Mouse (Mus musculus) splenic B cell, adult 2 months (primary cell): ENCODE data around the gene Eps8.

ENCODE experiments used
- DNase-seq: peaks from one replicate; pipeline ENCODE4 v3.0.0-alpha.2; 2011; ENCODE audit warnings: low read depth, low spot score
- H3K27me3 ChIP-seq: 2 replicates; pipeline ENCODE4 v1.6.1; 2012; ENCODE audit warnings: mild to moderate bottlenecking, low read length, moderate library complexity, mixed read lengths; ENCODE audit not compliant: control insufficient read depth, poor library complexity, insufficient read depth, severe bottlenecking
- H3K36me3 ChIP-seq: 2 replicates; pipeline ENCODE4 v1.6.1; 2012; ENCODE audit warnings: mild to moderate bottlenecking, low read length, moderate library complexity, mixed read lengths; ENCODE audit not compliant: control insufficient read depth, poor library complexity, insufficient read depth, severe bottlenecking

Eps8 gene

DNA sequence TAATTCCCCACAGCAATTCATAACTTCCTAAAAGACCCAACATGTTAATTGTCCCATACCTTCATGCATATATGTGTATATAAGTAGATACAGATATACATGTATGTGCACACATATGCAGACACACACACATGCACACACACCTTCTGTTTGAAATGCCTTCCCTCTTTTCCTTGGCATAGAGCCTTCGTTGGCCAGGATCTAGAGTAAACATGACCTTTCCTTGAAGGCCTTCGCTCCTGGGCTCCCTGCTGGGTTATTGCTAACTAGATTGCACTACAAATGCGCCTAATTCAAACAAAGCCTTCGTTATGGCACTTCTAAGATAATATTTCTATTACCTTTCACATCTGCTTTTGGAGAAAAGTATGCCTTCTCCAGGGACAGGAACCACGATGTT is 20.9 kb upstream of the Eps8 start:
- DNase-seq: no peak
- no peaks in the 10 kb centered on the region for H3K36me3 ChIP-seq

DNA sequence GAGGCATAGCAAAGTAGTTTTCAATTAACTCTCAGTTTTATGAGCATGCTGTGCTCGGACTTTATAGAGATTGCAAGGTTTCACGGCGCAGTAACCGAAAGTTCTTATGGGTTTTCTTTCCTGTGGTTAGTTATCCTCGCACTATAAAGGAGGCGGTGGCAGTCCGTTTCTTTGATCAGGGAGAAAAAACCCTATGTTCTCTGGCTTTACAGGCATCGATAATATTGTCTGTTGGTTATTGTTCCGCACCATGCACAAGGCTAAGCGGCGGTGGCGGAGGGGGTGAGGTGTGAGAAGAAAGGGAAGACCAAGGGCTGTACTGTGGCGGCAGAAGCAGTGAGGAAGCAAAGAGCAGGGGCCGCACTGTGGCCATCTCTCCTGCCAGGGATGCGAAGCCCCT is 18.6 kb upstream of the Eps8 start:
- DNase-seq: no peak
- no peaks in the 10 kb centered on the region for H3K36me3 ChIP-seq
- no peaks in the 10 kb centered on the region for H3K27me3 ChIP-seq

More for the DNA sequence above, 20.9 kb upstream of the Eps8 start:
- no peaks in the 10 kb centered on the region for H3K27me3 ChIP-seq

DNA sequence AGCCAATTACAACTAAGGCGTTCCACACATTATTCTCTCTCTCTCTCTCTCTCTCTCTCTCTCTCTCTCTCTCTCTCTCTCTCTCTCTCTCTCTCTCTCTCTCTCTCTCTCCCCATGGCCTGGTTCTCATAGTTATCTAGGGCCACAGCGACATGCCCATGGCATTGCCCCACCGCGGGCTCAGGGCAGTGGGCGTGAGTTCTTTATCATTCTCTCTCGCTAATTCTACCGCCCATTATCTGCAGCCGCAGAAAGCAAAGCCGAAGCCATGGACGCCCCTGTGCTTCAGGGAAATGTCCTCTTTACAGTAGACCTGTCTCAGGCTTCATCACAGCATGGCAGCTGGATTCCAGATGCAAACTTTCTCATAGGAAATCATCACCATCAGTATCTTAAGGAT is 16.9 kb upstream of the Eps8 start:
- Histone ChIP-seq H3K27me3 (no peaks in the 10 kb centered on the region), H3K36me3 (no peaks in the 10 kb centered on the region)
- DNase-seq: no peak

DNA sequence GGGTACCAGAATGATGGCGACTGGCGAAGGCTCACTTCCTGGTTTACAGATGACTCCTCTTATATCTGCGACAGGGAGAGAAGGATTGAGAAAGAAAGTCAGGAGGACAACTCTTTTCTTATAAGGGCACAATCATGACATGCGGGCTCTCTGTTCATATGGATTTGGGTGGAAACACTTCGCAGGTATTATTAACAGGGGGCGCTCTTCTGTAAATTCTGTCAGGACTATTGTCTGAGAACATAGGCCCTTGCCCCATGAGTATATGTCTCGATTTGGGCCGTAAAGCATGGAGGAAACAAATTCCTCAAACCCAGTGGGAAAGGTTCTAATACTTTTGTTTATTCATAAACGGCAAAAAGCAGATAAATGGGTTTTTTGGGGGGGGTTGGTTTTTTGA is 16.1 kb upstream of the Eps8 start:
- Histone ChIP-seq H3K36me3 (no peaks in the 10 kb centered on the region), H3K27me3 (no peaks in the 10 kb centered on the region)
- no peak for DNase-seq

DNA sequence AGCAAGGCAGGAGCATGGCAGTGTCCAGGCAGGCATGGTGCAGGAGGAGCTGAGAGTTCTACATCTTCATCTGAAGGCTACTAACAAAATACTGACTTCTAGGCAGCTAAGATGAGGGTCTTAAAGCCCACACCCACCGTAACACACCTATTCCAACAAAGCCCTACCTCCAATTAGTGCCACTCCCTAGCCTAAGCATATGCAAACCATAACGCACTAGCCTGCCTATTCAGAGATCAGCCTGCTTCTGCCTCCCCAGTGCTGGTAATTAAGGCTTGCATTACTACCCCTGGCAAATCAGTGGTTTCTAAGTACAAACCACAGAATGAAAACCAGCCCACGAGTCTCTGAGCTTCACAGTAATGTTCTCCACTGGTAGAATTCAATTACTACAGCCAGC is 15.2 kb upstream of the Eps8 start:
- no peak for DNase-seq
- Histone ChIP-seq H3K27me3 (no peaks in the 10 kb centered on the region), H3K36me3 (no peaks in the 10 kb centered on the region)

DNA sequence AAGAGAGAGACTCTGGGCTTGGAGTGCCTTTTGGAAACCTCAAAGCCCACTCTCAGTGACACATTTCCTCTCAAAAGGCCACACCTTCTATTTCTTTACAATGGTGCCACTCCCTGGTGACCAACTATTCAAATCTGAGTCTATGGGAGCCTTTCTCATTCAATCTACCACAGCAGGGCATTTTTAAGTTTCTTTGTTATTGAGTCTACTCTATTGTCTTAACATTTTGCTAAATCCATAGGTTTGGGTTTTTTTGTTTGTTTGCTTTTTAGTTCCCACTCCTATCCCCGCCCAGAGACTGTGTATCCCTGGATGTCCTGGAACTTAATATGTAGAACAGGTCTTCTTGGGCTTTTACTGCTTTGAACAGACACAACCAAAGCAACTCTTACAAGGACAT is 14.8 kb upstream of the Eps8 start:
- Histone ChIP-seq H3K36me3 (no peaks in the 10 kb centered on the region), H3K27me3 (no peaks in the 10 kb centered on the region)
- no peak for DNase-seq

DNA sequence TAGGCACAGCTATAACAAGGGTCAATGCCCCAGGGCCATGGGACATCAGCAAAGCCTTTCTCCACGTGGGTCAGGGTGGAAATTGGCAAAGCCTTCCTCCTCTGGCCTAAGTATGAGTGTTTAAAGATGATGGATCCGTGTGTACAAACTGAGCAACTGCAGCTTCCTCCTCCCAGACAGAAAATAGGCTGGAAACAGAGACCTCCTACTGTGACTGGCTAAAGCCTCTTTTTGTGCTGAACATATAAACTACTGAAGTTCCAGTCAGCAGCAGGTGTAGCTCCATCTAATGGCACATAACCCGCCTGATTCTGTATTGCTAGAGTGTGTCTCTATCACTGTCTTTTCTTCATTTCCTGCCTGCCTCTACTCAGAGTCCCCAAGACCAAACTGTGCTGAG is 13.7 kb upstream of the Eps8 start:
- H3K27me3 ChIP-seq: no peaks in the 10 kb centered on the region
- H3K36me3 ChIP-seq: no peaks in the 10 kb centered on the region
- no peak for DNase-seq

DNA sequence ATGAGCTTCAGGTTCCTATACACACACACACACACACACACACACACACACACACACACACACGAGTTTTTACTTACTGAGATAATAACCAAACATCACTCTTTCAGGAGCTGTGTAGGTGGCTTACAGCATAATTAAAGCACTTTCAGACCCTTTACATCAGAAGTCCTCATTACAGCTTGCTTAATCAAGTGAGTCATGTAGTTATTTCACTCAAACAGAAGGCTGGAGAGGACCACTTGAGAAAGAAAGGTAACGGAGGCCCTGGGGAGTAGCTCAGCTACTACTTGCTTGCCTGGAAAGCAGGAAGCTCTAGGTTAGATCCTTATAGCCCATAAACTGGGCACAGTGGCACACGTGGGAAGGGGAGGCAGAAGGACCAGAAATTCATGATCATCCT is 13.0 kb upstream of the Eps8 start:
- Histone ChIP-seq H3K36me3 (no peaks in the 10 kb centered on the region), H3K27me3 (no peaks in the 10 kb centered on the region)
- DNase-seq: no peak

DNA sequence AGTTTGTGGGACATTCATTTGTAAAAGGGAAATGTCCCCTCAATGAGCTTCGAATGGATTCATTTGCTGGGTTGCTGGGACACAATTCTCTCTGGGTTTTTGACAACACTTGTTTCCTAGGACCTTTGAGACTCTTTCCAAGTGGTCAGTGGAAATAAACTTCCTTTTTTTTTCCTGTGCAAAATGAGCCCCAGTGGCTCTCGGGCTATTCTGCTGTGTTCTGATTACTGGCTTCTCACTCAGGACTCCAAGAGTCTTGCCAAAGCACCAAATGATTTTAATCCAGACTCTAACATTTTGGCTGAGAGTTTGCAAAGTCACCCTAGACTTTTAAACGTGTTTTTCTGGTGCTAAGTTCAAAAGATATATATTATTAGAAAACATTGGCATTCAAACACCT is 10.3 kb upstream of the Eps8 start:
- Histone ChIP-seq H3K36me3 (no peaks in the 10 kb centered on the region), H3K27me3 (no peaks in the 10 kb centered on the region)
- DNase-seq: no peak

DNA sequence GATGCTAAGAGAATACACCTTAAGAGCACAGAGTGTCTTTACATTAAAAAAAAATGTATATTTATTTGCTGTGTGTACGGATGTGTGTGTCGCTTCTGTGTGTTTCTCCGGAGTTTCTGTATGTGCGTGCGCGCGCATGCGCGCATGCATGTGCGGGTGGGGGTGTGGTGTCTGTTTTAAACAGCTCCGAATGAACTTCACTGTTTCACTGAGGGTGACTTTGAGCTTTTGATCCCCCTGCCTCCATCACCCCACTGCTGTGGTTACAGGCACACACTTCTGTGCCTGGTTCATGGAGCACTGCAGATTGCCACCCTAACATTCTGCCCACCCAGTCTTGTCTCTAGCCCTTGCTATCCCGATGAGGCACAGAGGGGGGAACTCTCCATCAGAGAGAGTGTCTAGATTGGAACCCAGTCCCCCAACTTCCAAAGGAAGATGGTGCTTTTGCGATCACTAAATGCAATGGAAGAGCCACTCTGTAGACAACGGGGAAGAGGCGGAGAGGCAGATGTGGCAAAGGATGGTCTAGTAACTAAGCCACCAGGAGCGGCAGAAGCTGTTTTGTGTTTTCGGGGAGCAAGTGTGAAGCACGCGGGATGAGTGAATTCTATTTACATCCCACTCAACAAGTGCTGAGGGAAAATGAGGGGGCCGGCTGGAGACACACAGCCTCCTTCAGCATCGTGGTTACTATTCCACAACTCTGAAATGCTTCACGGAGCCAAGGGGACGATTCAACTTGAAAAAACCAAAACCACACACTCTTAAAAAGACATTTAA is 7.1 kb upstream of the Eps8 start:
- Histone ChIP-seq H3K36me3 (no peaks in the 10 kb centered on the region), H3K27me3 (no peaks in the 10 kb centered on the region)
- no peak for DNase-seq

DNA sequence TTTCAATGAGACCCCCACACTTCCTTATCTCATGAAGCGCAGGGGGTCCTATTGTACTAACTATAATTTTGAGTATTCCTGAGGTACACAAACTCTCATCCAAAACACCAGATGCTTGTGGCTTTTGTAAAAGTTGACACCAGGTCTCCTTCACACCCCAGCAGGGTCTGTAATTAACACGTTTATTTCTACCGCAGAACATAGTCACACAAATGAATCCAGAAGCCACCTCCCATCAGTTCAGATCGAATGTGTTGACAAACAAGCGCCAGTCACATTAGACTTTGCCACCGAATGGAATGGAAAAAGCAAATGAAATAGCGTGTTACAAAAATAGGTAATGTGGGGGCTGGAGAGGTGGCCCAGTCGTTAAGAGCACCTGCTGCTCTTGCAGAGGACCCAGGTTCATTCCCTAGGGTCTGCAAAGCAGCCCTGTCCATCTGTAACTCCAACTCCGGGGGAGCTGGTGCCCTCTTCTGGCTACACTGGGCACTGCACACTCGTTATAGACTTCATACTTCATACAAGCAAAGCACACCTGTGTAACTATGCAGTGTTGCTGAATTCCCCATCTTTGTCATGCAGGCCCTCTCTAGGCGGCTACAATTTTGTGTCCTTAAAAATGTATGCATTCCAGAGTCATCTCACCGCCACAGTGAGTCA is 3.9 kb upstream of the Eps8 start:
- Histone ChIP-seq H3K36me3 (no peaks in the 10 kb centered on the region), H3K27me3 (no peaks in the 10 kb centered on the region)
- DNase-seq: peak; percentile 27

DNA sequence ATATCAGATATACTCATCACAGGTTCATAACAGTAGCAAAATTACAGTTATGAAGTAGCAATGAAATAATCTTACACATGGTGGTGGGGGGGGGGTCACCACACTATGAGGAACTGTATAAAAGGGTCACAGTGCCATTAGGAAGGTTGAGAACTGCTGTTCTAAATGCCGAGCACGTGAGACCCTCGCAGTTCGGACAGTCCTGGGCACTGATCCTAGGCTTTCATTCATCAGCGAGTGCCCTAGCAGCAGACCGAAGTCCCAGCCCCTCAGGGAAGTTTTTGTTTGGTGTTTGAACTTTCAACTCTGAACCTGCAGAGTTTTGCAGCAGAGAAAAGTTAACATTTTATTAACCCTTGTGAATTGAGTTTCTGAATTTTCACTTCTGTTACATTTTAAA is 2.5 kb upstream of the Eps8 start:
- no peak for DNase-seq
- Histone ChIP-seq H3K36me3 (no peaks in the 10 kb centered on the region), H3K27me3 (no peaks in the 10 kb centered on the region)

DNA sequence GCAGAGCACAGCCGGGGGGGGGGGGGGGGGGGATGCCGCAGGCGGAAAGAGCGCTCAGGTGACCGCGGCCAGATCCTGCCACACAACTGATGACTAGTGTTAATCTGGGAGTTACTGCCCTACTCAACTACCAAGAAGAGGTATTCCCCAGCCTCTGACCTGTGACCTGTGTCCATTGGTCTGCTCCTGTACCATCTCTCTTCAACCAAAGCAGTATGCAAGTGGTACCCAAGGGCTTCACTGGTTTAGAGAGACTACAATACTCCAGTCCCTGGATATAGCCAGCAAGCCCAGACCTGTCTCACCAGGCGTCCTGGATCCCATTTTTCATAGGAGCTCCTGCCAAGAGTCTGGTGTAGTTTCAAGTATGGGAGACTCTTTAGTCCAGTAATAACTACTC is 5.1 kb downstream of the Eps8 start:
- no peaks in the 10 kb centered on the region for H3K36me3 ChIP-seq
- no peak for DNase-seq

DNA sequence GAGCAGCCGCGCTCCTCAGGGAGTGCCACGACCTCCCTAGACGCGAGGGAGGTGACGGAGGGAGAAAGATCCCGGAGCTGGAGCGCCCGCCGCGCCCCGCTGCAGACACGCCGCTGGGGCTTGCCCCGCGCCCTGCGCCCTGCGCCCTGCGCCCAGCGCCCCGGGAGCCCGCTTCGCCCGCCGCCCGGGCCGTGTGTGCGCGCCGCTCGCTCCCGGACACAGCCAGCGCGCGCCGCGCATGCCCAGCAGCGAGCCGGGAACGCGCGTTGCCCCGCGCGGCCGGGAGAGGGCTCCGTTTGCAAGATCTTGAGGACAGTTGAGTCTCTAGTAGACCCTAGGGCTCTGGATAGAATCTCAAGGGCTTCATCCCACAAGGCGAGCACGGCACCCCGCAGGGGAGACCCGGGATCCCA is 5.6 kb downstream of the Eps8 start:
- peak; percentile 83 for DNase-seq
- Histone ChIP-seq H3K36me3 (no peaks in the 10 kb centered on the region), H3K27me3 (no peaks in the 10 kb centered on the region)

More for the DNA sequence above, 5.1 kb downstream of the Eps8 start:
- no peaks in the 10 kb centered on the region for H3K27me3 ChIP-seq

DNA sequence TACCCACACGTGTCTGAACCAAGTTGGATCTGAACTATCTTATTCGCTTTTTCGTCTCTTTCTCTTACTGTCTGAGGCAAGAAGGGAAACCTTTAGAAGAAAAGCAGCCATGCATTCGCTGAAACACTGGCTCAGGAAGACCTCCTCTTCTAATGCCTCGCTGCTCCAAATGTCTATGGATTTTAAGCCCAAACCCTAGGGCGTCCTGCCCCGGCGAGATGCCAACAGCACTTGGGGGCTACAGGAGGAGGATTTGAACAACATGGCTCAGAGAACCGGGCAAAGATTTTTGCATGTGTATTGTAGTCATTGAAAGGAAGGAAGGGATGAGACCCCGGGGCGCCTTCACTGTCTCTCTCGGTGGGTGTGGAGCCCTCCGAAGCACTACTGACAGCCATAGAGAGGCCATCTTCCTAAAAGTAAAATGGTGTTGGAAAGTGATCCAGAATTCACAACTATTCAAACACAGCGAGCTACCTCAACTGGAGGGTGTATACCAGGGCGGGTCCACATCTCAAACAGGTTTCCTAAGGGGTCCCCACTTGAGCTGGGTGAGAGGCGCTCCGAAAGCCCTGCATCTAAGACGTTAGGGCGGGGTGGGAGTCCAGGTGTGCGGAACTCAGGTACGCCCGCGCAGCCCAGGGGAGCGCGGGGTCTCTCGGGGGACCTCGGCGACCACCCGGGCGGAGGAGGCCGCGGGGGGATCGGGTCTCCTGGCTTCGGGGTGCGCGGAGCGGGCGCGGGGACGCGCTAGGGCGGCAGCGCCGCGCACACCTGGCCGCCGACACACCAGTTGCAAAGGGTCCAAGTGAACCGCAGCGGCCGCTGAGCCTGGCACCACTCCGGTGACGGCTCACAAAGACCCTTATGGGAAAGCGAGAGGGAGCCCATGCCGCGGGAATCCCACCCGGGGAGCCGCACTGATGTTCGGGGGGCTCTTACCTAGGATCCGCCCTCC is 6.3 kb downstream of the Eps8 start:
- DNase-seq: peak; percentile 21
- H3K36me3 ChIP-seq: no peaks in the 10 kb centered on the region

More for the DNA sequence above, 6.3 kb downstream of the Eps8 start:
- H3K27me3 ChIP-seq: no peaks in the 10 kb centered on the region
